Mouse (Mus musculus): ENCODE data around the gene Ddah2. TPM values are rescaled to one million over a fixed set of nuclear protein-coding genes. Genes with fewer than 3 reads are reported as not detected.

The Ddah2 gene
- polyA plus RNA-seq, 1 experiment, result 59.5 TPM

DNA sequence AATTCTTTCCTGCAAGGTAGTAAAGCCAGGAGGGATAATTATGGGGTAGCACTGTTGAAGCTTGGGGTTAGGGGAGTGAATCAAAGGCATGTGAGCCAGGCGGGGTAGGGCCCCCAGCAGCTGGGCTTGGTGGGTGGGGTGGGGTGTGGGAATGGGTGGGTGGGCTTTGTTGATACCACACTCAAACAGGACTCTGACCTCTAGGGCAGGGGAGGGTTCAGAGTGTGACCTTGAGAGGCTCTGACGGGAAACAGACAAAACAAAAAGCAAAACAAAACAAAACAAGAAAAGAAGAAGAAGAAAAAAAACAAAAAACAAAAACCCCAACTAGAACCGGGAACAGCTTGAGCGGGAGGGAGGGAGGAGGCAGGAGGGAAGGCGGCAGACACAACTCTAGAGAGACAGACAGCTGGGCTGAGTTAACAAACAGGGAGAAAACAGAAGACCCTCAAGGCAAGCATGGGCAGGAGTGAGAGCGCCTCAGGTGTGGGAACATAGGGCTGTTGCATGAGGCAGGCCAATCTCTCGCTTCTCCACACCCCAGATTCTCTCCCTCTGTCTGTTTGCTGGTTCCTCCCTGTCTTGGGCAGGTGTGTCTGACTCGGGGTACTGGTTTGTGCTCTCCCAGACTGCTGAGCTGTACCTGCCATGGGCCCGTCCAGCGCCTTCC lies 17.8 kb downstream of the Ddah2 start, which contains the start of gene Ly6g6e:
Gene Ly6g6e, plus strand, starts transcription at position 396 of the 670 bp plus-strand sequence.
- H3K4me1 ChIP-seq (ENCODE audit: control insufficient read depth, insufficient read depth, low read length), result peaks cover 45% of the 10 kb centered on the region
- TF ChIP-seq CTCF (IDR thresholded peaks at IDR 0.05; ENCODE audit: borderline replicate concordance, insufficient read depth, low read depth, low read length) (no peak), POLR2A (IDR thresholded peaks at IDR 0.05; ENCODE audit: borderline replicate concordance, insufficient read depth, low read length) (no peak)
- DNase-seq, result no peak
- peak within 1 kb of the TSS; percentile 19; the same call in 1 of the 2 replicates for H3K27ac ChIP-seq (ENCODE audit: insufficient read depth, low read length)
- 54% methylated on average over 10 of the region's 10 CpGs for WGBS
- peak within 1 kb of the TSS; percentile 51 for H3K4me3 ChIP-seq (replicated peaks; ENCODE audit: insufficient read depth, low read depth, low read length)
- H3K27me3 ChIP-seq (ENCODE audit: control insufficient read depth, insufficient read depth, low read length), result no peaks in the 10 kb centered on the region

DNA sequence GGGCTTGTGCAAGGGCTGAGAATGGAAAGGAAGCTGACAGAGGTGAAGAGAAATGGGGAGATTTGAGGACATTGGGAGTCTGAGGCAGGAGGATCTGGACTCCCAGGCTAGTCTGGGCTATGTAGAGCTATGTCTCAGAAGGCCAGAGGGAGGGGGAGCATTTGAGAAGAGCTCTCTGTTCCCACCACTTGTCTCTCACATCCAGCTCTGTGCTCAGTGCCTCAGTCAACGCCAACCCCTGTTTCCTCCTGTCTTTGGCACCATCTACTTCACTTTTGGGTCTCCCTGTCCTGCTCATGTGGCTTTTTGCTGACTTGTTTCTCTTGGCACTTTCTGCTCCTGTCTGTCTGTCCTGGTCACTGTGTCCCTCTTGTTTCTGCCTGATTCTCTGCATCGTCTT lies 18.4 kb downstream of the Ddah2 start:
- peak in 1 of 2 experiments; percentile 26 for DNase-seq
- H3K27me3 ChIP-seq (ENCODE audit: control insufficient read depth, insufficient read depth, low read length), result no peaks in the 10 kb centered on the region
- H3K27ac ChIP-seq (ENCODE audit: insufficient read depth, low read length), result 0 out of 2 replicates have a peak overlapping the region, but pooled peaks have one; percentile 19
- 35% methylated on average over 2 of the region's 2 CpGs for WGBS
- H3K4me3 ChIP-seq (replicated peaks; ENCODE audit: insufficient read depth, low read depth, low read length), result no peak overlapping the region
- H3K4me1 ChIP-seq (ENCODE audit: control insufficient read depth, insufficient read depth, low read length), result peaks cover 44% of the 10 kb centered on the region
- TF ChIP-seq CTCF (IDR thresholded peaks at IDR 0.05; ENCODE audit: borderline replicate concordance, insufficient read depth, low read depth, low read length) (no peak), POLR2A (IDR thresholded peaks at IDR 0.05; ENCODE audit: borderline replicate concordance, insufficient read depth, low read length) (no peak)

DNA sequence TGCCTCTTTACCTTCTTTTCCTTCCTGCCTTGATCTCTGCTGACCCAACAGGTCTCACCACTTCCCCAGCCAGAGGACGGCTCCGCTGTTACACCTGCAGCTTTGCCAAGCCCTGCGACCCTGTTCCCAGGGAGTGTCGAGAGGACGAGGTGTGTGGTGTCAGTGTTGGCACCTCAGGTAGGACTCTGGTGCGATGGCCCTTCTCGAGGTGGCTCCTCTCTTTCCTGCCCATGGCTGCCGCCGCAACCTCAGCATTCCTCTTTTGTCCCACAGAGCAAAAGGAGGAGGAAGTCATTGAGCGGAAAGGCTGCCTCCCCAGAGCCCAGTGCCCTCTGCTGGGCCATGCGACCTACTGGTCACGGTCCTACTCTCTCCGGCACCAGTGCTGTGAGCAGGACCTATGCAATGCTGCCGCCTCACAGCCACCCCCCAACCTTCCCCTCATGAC lies 19.0 kb downstream of the Ddah2 start, which contains the start of gene Ly6g6d:
Gene Ly6g6d, minus strand, starts transcription at position 280 of the 448 bp plus-strand sequence.
- Histone ChIP-seq H3K4me1 (ENCODE audit: control insufficient read depth, insufficient read depth, low read length) (peaks cover 41% of the 10 kb centered on the region), H3K27me3 (ENCODE audit: control insufficient read depth, insufficient read depth, low read length) (no peaks in the 10 kb centered on the region), H3K4me3 (replicated peaks; ENCODE audit: insufficient read depth, low read depth, low read length) (peak within 1 kb of the TSS; percentile 51), H3K27ac (ENCODE audit: insufficient read depth, low read length) (peak within 1 kb of the TSS; percentile 19; the same call in 1 of the 2 replicates)
- 17% methylated on average over 14 of the region's 14 CpGs for WGBS
- TF ChIP-seq CTCF (IDR thresholded peaks at IDR 0.05; ENCODE audit: borderline replicate concordance, insufficient read depth, low read depth, low read length) (peak; percentile 46; the same call in 1 of the 2 replicates), POLR2A (IDR thresholded peaks at IDR 0.05; ENCODE audit: borderline replicate concordance, insufficient read depth, low read length) (peak; percentile 27; the same call in 1 of the 2 replicates)
- peak; percentile 37 to 67 for DNase-seq

DNA sequence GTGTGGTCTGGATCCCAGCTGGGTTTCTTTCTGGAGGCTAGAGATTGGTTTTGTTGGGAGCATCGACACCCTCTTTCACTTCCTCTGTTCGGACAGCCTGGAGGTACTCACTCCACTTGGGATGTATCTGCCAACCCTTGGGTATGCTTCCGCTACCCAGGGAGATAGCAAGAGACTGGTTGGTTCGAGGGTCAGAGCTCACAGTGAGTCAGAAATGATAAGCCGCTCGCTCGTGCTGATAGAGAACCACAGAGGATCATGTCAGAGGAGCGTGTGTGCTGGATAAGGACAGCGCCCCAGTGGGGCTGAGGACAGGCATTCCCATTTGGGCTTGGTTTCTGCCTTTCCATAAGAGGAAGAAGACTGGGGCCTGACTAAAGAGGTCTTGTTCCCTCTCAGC lies 20.9 kb downstream of the Ddah2 start:
- Histone ChIP-seq H3K4me1 (ENCODE audit: control insufficient read depth, insufficient read depth, low read length) (peaks cover 41% of the 10 kb centered on the region), H3K4me3 (replicated peaks; ENCODE audit: insufficient read depth, low read depth, low read length) (no peak overlapping the region), H3K27ac (ENCODE audit: insufficient read depth, low read length) (no peak overlapping the region), H3K27me3 (ENCODE audit: control insufficient read depth, insufficient read depth, low read length) (no peaks in the 10 kb centered on the region)
- TF ChIP-seq CTCF (IDR thresholded peaks at IDR 0.05; ENCODE audit: borderline replicate concordance, insufficient read depth, low read depth, low read length) (no peak), POLR2A (IDR thresholded peaks at IDR 0.05; ENCODE audit: borderline replicate concordance, insufficient read depth, low read length) (no peak)
- 55% methylated on average over 9 of the region's 9 CpGs for WGBS
- no peak for DNase-seq

DNA sequence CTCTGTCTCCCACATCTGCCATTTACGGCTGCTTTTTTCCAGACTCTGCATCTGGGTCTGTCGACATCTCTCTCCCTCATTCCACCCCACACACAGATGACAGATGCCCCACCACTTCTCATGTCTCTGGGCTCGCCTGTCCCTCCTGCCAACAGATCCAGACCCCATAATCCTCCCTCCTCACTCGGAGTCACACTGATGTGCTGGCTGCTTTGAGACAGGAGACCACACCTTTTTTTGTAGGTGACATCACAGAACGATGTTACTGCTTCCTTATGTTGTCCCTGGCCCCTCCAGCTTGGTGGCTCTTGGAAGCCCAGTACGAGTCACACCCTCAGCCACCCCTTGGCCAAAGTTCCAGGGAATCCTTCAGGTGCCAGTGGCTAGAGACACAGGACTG lies 21.4 kb downstream of the Ddah2 start:
- no peak overlapping the region for H3K4me3 ChIP-seq (replicated peaks; ENCODE audit: insufficient read depth, low read depth, low read length)
- H3K27me3 ChIP-seq (ENCODE audit: control insufficient read depth, insufficient read depth, low read length), result no peaks in the 10 kb centered on the region
- no peak overlapping the region for H3K27ac ChIP-seq (ENCODE audit: insufficient read depth, low read length)
- H3K4me1 ChIP-seq (ENCODE audit: control insufficient read depth, insufficient read depth, low read length), result peaks cover 41% of the 10 kb centered on the region
- no peak for TF ChIP-seq CTCF (IDR thresholded peaks at IDR 0.05; ENCODE audit: borderline replicate concordance, insufficient read depth, low read depth, low read length)
- TF ChIP-seq POLR2A (IDR thresholded peaks at IDR 0.05; ENCODE audit: borderline replicate concordance, insufficient read depth, low read length), result no peak
- DNase-seq, result no peak
- WGBS, result 72% methylated on average over 6 of the region's 6 CpGs

DNA sequence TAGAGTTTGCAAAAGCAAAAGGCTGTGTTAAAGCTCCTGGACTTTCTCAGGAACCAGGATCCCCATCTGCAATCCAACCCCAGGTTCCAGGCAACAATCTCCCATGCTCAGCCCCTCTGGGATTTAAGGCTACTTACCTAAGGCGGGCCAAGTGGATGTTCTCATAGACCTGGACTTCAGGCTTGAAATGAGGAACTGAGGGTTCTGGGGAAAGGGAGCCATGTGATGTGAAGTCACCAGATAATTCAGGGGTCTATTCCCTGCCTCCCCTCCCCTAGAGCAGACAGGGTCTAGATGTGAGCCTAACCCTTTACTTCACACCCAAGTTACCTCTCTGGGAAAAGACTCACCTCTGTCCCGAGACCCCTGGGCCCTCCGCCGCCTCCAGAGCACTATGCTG lies 21.9 kb downstream of the Ddah2 start:
- H3K4me1 ChIP-seq (ENCODE audit: control insufficient read depth, insufficient read depth, low read length), result peaks cover 41% of the 10 kb centered on the region

DNA sequence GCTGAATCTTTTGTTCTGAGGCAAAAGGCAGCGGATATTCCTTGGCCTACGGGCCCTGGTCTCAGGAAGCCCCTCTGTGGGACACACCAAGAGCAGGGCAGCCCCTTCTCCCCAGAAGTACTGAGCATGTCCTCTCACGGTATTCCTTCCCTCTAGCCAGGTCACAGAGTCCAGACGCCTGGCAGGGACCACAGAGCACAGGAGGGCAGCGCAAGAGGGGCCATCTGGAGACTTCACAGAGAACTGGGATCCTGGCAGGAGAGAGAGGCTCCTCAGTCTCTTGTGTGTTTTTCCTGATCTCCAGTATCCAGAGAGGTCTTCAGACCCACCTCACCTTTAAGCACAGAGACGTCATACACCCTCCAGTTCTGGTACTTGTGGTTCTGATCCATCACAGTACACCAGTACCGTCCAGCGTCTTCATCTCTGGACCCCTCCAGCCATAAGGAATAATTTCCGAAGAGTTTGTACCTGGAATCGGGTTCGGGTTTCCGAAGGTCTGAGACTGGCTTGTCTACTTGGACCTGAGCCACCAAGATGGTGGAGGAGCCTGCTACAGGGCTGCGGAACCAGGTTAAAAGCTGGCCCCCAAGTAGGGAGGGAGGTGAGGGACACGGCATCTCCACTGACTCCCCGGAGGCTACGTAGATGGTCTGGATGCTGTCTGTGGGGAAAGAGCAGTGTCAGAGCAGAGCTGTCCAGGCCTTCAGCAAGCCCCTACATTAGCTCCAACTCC lies 24.2 kb downstream of the Ddah2 start:
- TF ChIP-seq POLR2A (IDR thresholded peaks at IDR 0.05; ENCODE audit: borderline replicate concordance, insufficient read depth, low read length) (peak; percentile 8; the same call in 1 of the 2 replicates), CTCF (IDR thresholded peaks at IDR 0.05; ENCODE audit: borderline replicate concordance, insufficient read depth, low read depth, low read length) (no peak)
- Histone ChIP-seq H3K27me3 (ENCODE audit: control insufficient read depth, insufficient read depth, low read length) (no peaks in the 10 kb centered on the region), H3K4me3 (replicated peaks; ENCODE audit: insufficient read depth, low read depth, low read length) (peak overlapping the region; percentile 37), H3K4me1 (ENCODE audit: control insufficient read depth, insufficient read depth, low read length) (peaks cover 28% of the 10 kb centered on the region), H3K27ac (ENCODE audit: insufficient read depth, low read length) (peak overlapping the region; percentile 82)
- peak; percentile 80 to 85 for DNase-seq
- WGBS, result 24% methylated on average over 16 of the region's 16 CpGs

More for the DNA sequence above, 21.9 kb downstream of the Ddah2 start:
- H3K4me3 ChIP-seq (replicated peaks; ENCODE audit: insufficient read depth, low read depth, low read length), result no peak overlapping the region
- TF ChIP-seq CTCF (IDR thresholded peaks at IDR 0.05; ENCODE audit: borderline replicate concordance, insufficient read depth, low read depth, low read length) (no peak), POLR2A (IDR thresholded peaks at IDR 0.05; ENCODE audit: borderline replicate concordance, insufficient read depth, low read length) (no peak)
- H3K27me3 ChIP-seq (ENCODE audit: control insufficient read depth, insufficient read depth, low read length), result no peaks in the 10 kb centered on the region
- 73% methylated on average over 4 of the region's 4 CpGs for WGBS
- DNase-seq, result no peak
- peak overlapping the region; percentile 23; the same call in 1 of the 2 replicates for H3K27ac ChIP-seq (ENCODE audit: insufficient read depth, low read length)

Data from cerebellum, adult 2 months (tissue).